Mouse (Mus musculus) urinary bladder, adult 18-20 months (tissue): ENCODE data around the gene Pih1d2.

Experiments used
- DNase-seq, 2 experiments: peaks; one replicate each; pipeline ENCODE4 v3.0.0; 2022; ENCODE audit warnings: low spot score in 2 of 2, mixed read lengths in 2 of 2

Pih1d2 gene

GRCm38 (mm10) chr9:50616766-50617603 is at the start of gene Pih1d2, which contains the start of gene Nkapd1:
Gene Pih1d2 (plus strand): TSS chr9:50617321.
Gene Nkapd1 (minus strand): TSS chr9:50617464.
- peak; percentile 71 to 87 for DNase-seq

GRCm38 (mm10) chr9:50567372-50567771 is 49.7 kb upstream of the Pih1d2 start:
- DNase-seq, result no peak

GRCm38 (mm10) chr9:50567881-50568280 is 49.2 kb upstream of the Pih1d2 start:
- DNase-seq, result no peak

- peak in 1 of 2 experiments; percentile 65 for DNase-seq
These were observed 47.3 kb upstream of the Pih1d2 start for GRCm38 (mm10) chr9:50569599-50570525.

GRCm38 (mm10) chr9:50580370-50580769 is 36.8 kb upstream of the Pih1d2 start:
- DNase-seq, result no peak

- DNase-seq, result no peak
These were observed 31.8 kb upstream of the Pih1d2 start for GRCm38 (mm10) chr9:50585145-50585818.

GRCm38 (mm10) chr9:50586955-50587354 is 30.2 kb upstream of the Pih1d2 start:
- DNase-seq, result no peak

GRCm38 (mm10) chr9:50590856-50591518 is 26.1 kb upstream of the Pih1d2 start:
- DNase-seq, result no peak

- no peak for DNase-seq
These were observed 24.2 kb upstream of the Pih1d2 start for GRCm38 (mm10) chr9:50592955-50593354.

GRCm38 (mm10) chr9:50593544-50593943 is 23.6 kb upstream of the Pih1d2 start:
- DNase-seq, result no peak

- DNase-seq, result peak in 1 of 2 experiments; percentile 9
These were observed 22.2 kb upstream of the Pih1d2 start for GRCm38 (mm10) chr9:50594794-50595417.

- DNase-seq, result no peak
These were observed 20.1 kb upstream of the Pih1d2 start for GRCm38 (mm10) chr9:50596973-50597372.

GRCm38 (mm10) chr9:50601536-50601935 is 15.6 kb upstream of the Pih1d2 start:
- no peak for DNase-seq

GRCm38 (mm10) chr9:50602055-50602845 is 14.9 kb upstream of the Pih1d2 start:
- DNase-seq, result no peak

GRCm38 (mm10) chr9:50603189-50603997 is 13.7 kb upstream of the Pih1d2 start, which contains the start of the genes Sdhd and Timm8b:
Gene Sdhd (minus strand): TSS chr9:50603812.
Gene Timm8b (plus strand): TSS chr9:50603910.
- peak; percentile 88 to 91 for DNase-seq

- DNase-seq, result no peak
These were observed 13.2 kb upstream of the Pih1d2 start for GRCm38 (mm10) chr9:50603998-50604324.

GRCm38 (mm10) chr9:50604338-50604737 is 12.8 kb upstream of the Pih1d2 start:
- no peak for DNase-seq

GRCm38 (mm10) chr9:50612115-50612514 is 5.0 kb upstream of the Pih1d2 start:
- no peak for DNase-seq

GRCm38 (mm10) chr9:50616161-50616560 is 960 bp upstream of the Pih1d2 start:
- no peak for DNase-seq
